14 mouse cellular contexts compared by ENCODE assay signal in genomic region chr15:63364473-63364872, GRCm38 (mm10).
A peak's percentile ranks its signal among the peaks of the same experiment; 100 is the strongest.
DNase-seq lines count a peak whose midpoint lies in the region; ATAC-seq and TF ChIP-seq lines count a peak whose summit lies in the region.
"Had no signal": no experiment of that assay in that cellular context is flagged by ENCODE, and none has a peak within 500 bp of the region (broad histone marks: within the 10 kb centered on the region; RNA-seq: fewer than 3 reads in every experiment).

No protein-coding gene starts in this region.

- H3K36me3 ChIP-seq in midbrain, postnatal 0 days (ENCODE audit: insufficient read depth, low read length): no peaks in the 10 kb centered on the region
- H3K36me3 ChIP-seq in midbrain, embryonic 10.5 days: no peaks in the 10 kb centered on the region
- H3K36me3 ChIP-seq: G1E; hindbrain, embryonic 10.5 days; limb, embryonic 12.5 days had no signal

- no peaks in the 10 kb centered on the region for H3K9me3 ChIP-seq in midbrain, postnatal 0 days (ENCODE audit: low read length)
- H3K9me3 ChIP-seq in midbrain, embryonic 10.5 days (replicated peaks): no peaks in the 10 kb centered on the region
- H3K9me3 ChIP-seq: G1E; hindbrain, embryonic 10.5 days; limb, embryonic 12.5 days had no signal

- H3K4me2 ChIP-seq in midbrain, postnatal 0 days (ENCODE audit: low read depth, low read length, poor library complexity, severe bottlenecking): no peak overlapping the region
- H3K4me2 ChIP-seq: limb, embryonic 12.5 days had no signal

- TF ChIP-seq CTCF in midbrain, postnatal 0 days (IDR thresholded peaks at IDR 0.05): no peak

- peak; percentile 3 for DNase-seq in midbrain, postnatal 0 days (ENCODE audit: low spot score)
- DNase-seq in midbrain, embryonic 10.5 days (ENCODE audit: low spot score): no peak
- DNase-seq in adipocyte (ENCODE audit: low spot score): peak; percentile 67
- peak; percentile 8 for DNase-seq in brain, adult 2 months (ENCODE audit: low read depth, low spot score)
- peak; percentile 24 for DNase-seq in lung, postnatal 14 days
- DNase-seq in thymus, postnatal 0 days (ENCODE audit: low spot score): no peak
- DNase-seq: cerebellum, postnatal 25 days; kidney, adult 2 months; thymus, postnatal 4 days had no signal

- no peak overlapping the region for H3K4me3 ChIP-seq in midbrain, postnatal 0 days (ENCODE audit: low read depth, low read length)
- H3K4me3 ChIP-seq in midbrain, embryonic 10.5 days: no peak overlapping the region
- H3K4me3 ChIP-seq: hindbrain, embryonic 10.5 days; limb, embryonic 12.5 days had no signal

- no peaks in the 10 kb centered on the region for H3K4me1 ChIP-seq in midbrain, postnatal 0 days (ENCODE audit: insufficient read depth, low read length)
- H3K4me1 ChIP-seq in midbrain, embryonic 10.5 days: no peaks in the 10 kb centered on the region
- H3K4me1 ChIP-seq: hindbrain, embryonic 10.5 days; limb, embryonic 12.5 days had no signal

- ATAC-seq in midbrain, postnatal 0 days (ENCODE audit: low FRiP score): no peak
- no peak for ATAC-seq in activated CD4-positive, CD25-positive, alpha-beta regulatory T cell, adult 4 months

- no peaks in the 10 kb centered on the region for H3K27me3 ChIP-seq in midbrain, postnatal 0 days (ENCODE audit: insufficient read depth, low read length)
- no peaks in the 10 kb centered on the region for H3K27me3 ChIP-seq in midbrain, embryonic 10.5 days (ENCODE audit: low read depth, poor library complexity, severe bottlenecking)
- H3K27me3 ChIP-seq: limb, embryonic 12.5 days had no signal

- WGBS in midbrain, postnatal 0 days: 87% methylated on average over 1 of the region's 1 CpGs
- 96% methylated on average over 1 of the region's 1 CpGs for WGBS in midbrain, embryonic 10.5 days

- H3K27ac ChIP-seq in midbrain, postnatal 0 days (ENCODE audit: low read depth, low read length): no peak overlapping the region
- no peak overlapping the region for H3K27ac ChIP-seq in midbrain, embryonic 10.5 days (replicated peaks)
- H3K27ac ChIP-seq: hindbrain, embryonic 10.5 days; limb, embryonic 12.5 days; macrophage had no signal

- no peak overlapping the region for H3K9ac ChIP-seq in midbrain, postnatal 0 days (replicated peaks; ENCODE audit: low read length, poor library complexity, severe bottlenecking)
- H3K9ac ChIP-seq: limb, embryonic 12.5 days had no signal

Comparison
In these comparisons a context has a peak if more than half of its experiments do, and no peak if none do; other contexts are left out.
1. DNase-seq: peak in midbrain, postnatal 0 days (single experiment), adipocyte (single experiment), brain, adult 2 months (single experiment) and lung, postnatal 14 days (single experiment); none in midbrain, embryonic 10.5 days (single experiment) and thymus, postnatal 0 days (single experiment).